Mouse (Mus musculus) mouse trophoblast stem cell (cell line): ENCODE data around the gene Rcc2.

Experiments used
- in situ Hi-C, 2 experiments: fragments of 300-500 bp; cut with MseI, MboI; formaldehyde crosslinking; loops; 2 replicates in 1 of 2; 3 replicates in 1 of 2; pipeline ENCODE4 v1.15.1; 2025

The Rcc2 gene

DNA sequence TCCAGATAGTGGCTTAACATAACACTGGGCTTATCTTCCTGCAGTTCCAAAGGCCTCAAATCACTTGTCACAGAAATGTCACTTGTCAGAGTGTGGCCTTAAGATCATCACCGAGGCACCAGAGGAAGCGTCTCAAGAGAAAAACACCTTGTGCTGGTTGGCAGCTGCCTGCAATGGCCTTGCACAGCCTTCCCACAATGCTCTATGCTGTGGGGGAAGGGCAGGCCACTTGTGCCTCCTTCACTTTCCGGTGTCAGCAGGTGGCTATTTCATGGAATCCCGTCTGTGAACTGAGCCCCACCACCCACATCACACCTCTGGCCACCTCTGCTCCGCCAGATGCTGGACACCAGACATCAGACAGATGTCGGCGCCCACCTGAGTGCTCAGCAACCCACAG, 53.0 kb downstream of the Rcc2 start:
- in situ Hi-C loops, result no loop called here

DNA sequence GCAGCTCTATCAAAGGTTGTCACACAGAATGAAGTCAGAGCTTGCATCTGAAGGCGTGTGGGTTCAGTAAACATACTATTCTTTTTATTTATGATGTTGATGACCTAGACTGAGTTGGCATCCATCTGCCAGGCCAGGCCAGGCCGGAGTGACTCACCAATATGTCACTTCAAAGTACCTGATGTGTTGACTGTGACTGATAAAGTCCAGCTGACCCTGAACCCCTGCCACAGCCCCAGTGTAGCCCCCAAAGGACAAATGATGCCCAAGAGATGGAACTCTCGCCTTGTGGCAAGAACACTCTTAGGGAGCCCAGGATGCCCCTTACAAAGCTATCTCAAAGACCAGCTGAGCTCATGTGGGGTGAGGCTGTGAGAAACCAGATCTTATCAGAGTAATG, 55.5 kb downstream of the Rcc2 start:
- in situ Hi-C loops, result no loop called here

DNA sequence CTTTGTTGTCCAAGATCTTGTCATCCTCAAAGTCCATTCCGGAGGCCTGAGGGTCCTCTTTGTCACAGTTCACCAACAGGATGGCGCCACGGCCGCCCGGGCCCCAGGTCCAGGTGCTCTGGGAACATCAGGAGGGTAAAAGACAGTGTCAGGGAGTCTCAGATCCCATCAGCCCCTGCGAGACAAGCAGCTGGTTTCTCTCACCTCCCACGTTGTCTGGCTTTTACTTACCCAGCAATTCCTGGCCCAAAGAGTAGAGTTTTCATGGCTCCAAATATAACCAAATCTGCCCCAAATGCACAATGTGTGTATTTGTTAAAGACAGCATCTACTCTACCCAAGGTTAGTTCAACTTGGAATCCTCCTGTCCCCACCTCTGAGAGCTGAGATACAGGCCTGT, 61.3 kb downstream of the Rcc2 start:
- in situ Hi-C loops, result no loop called here

DNA sequence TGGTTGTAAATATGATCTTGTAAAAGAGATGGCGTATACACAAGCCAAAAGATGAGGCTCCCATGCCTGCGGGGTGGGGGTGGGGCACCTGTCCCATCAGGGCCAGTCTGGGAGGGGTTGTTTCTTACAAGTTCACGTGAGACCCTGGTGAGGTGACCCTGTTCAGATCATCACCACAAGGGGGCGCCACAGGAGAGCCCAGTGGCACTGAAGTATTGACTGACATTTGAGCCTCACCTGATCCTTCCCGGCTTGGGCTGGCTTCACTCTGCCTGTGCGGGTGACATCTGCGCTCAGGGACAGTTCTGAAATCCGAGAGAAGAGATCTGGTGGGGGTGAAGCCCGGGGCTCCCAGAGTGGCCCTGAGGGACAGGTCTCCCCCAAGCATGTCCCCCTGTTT, 62.8 kb downstream of the Rcc2 start:
- in situ Hi-C loops, result no loop called here

DNA sequence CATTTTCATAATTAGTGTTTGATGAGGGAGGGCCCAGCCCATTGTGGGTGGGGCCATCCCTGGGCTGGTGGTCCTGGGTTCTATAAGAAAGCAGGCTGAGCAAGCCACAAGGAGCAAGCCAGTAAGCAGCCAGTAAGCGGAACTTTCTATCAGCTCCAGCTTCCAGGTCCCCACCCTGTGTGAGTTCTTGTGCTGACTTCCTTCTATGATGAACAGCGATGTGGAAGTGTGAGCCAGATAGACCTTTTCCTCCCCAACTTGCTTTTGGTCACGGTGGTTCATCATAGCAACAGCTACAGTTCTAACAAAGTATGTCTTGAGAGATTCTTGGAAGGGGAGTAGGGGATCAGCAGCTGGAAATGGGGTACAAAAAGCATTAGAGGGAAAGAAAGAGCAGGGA, 65.6 kb downstream of the Rcc2 start:
- in situ Hi-C loops, result no loop called here

DNA sequence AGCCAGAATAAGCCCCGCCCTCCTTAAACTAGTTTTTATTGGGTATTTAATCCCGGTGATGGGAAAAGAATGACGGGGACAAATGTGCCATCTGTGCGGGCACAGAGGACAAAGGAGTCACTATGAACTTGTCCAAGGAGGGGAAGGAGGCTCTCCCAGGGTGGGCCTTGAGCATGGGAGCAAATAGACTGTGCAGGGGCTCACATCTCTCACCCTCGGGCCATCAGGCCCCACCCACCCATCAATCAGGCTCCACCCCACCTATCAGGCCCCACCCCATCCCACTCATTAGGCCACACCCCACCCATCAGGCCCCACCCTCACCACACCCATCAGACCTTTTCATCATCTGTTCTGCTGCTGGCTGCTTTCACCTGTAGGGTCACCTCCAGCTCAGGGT, 68.6 kb downstream of the Rcc2 start:
- in situ Hi-C loops, result no loop called here

DNA sequence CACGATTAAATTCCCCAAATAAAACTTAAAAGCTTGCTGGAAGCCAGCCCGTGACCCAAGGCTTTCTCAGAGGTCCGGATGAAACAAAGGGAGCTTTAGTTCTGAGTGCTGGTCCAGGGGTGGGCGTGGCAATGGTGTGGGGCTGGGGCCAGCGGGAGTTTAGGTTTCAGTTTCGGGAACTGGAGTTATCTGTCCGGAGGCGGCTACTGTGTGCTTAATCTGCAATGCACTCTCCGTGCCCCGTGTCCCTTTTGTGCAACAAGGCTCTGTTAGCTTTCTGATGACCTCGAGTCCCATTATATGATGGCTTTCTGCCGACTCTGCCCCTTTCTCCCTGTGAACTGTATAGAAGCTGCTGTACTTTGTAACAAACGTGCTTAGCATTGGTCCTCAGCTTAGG, 70.1 kb downstream of the Rcc2 start:
- in situ Hi-C loops, result no loop called here

DNA sequence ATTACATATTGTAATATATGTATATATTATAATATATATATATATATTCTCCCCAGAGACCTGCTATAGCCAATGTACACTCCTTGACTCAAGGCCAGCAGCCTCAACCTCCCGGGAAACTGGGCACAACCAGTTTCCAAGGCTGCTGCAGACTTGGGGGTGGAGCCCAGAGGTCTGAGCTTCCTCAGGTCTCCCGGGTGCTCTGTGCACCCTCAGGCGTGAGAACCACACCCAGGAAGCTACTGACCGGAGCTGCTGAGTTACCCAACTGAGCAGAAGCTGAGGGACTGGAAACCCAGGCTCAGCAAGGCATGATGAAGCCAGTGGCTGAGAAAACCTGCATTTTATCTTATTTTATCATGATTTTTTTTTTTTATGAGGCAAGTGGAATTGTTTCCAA, 70.8 kb downstream of the Rcc2 start:
- in situ Hi-C loops, result no loop called here
